Mouse (Mus musculus): ENCODE data around the gene Prss53. TPM values are rescaled to one million over a fixed set of nuclear protein-coding genes. Genes with fewer than 3 reads are reported as not detected.
"Not testable (repeated sequence)": the region's sequence is repeated elsewhere in the genome, so short reads cannot be mapped to it uniquely, and the experiment has no call there.

Prss53 gene
- total RNA-seq, 2 experiments from 2014 or later, result 0.39 TPM; not detected in 1

GRCm38 (mm10) chr7:127876467-127877348 lies 14.1 kb downstream of the Prss53 start, which contains the start of gene Zfp668:
TSS of gene Zfp668 (minus strand) at chr7:127876828.
- ATAC-seq (replicated peaks; ENCODE audit: poor library complexity), result peak; percentile 71

- peak; percentile 62 for ATAC-seq (replicated peaks; ENCODE audit: poor library complexity)
Measured at GRCm38 (mm10) chr7:127876041-127876466, 14.7 kb downstream of the Prss53 start, which contains the start of gene Zfp646. TSS of gene Zfp646 (plus strand) at chr7:127876221.

GRCm38 (mm10) chr7:127875627-127876001 lies 15.2 kb downstream of the Prss53 start:
- peak; percentile 72 for ATAC-seq (replicated peaks; ENCODE audit: poor library complexity)

- ATAC-seq (replicated peaks; ENCODE audit: poor library complexity), result peak; percentile 7; the same call in 1 of the 2 replicates
Measured at GRCm38 (mm10) chr7:127874812-127875626, 15.8 kb downstream of the Prss53 start.

- peak; percentile 41; the same call in 1 of the 2 replicates for ATAC-seq (replicated peaks; ENCODE audit: poor library complexity)
Measured at GRCm38 (mm10) chr7:127870136-127870821, 20.5 kb downstream of the Prss53 start.

- ATAC-seq (replicated peaks; ENCODE audit: poor library complexity), result no peak
Measured at GRCm38 (mm10) chr7:127869149-127869810, 21.5 kb downstream of the Prss53 start.

GRCm38 (mm10) chr7:127867641-127868040 lies 23.1 kb downstream of the Prss53 start:
- ATAC-seq (replicated peaks; ENCODE audit: poor library complexity), result no peak

GRCm38 (mm10) chr7:127866434-127866833 lies 24.3 kb downstream of the Prss53 start:
- no peak for ATAC-seq (replicated peaks; ENCODE audit: poor library complexity)

GRCm38 (mm10) chr7:127858258-127858657 lies 32.5 kb downstream of the Prss53 start:
- ATAC-seq (replicated peaks; ENCODE audit: poor library complexity), result peak; percentile 95

GRCm38 (mm10) chr7:127850906-127851305 lies 39.9 kb downstream of the Prss53 start:
- ATAC-seq (replicated peaks; ENCODE audit: poor library complexity), result no peak

GRCm38 (mm10) chr7:127849973-127850875 lies 40.5 kb downstream of the Prss53 start:
- no peak for ATAC-seq (replicated peaks; ENCODE audit: poor library complexity)

- peak; percentile 66 for ATAC-seq (replicated peaks; ENCODE audit: poor library complexity)
Measured at GRCm38 (mm10) chr7:127842001-127842718, 48.6 kb downstream of the Prss53 start.

- ATAC-seq (replicated peaks; ENCODE audit: poor library complexity), result peak; percentile 82
Measured at GRCm38 (mm10) chr7:127841340-127842000, 49.3 kb downstream of the Prss53 start.

- ATAC-seq (replicated peaks; ENCODE audit: poor library complexity), result peak; percentile 45
Measured at GRCm38 (mm10) chr7:127840886-127841285, 49.9 kb downstream of the Prss53 start.

- not testable (repeated sequence) for ATAC-seq (replicated peaks; ENCODE audit: poor library complexity)
Measured at GRCm38 (mm10) chr7:127840031-127840430, 50.7 kb downstream of the Prss53 start.

GRCm38 (mm10) chr7:127837878-127838277 lies 52.9 kb downstream of the Prss53 start:
- ATAC-seq (replicated peaks; ENCODE audit: poor library complexity), result not testable (repeated sequence)

- ATAC-seq (replicated peaks; ENCODE audit: poor library complexity), result no peak
Measured at GRCm38 (mm10) chr7:127837473-127837872, 53.3 kb downstream of the Prss53 start.
